Mouse (Mus musculus) liver, embryonic 14.5 days (tissue): ENCODE measurements at regions not wholly inside any gene's neighbourhood (a gene's known extent, or its start where the extent isn't known, plus 50 kb on each side); places are given as distances from the start of the nearest gene placed in this dataset.

Source experiments
- CTCF ChIP-seq: IDR thresholded peaks from 2 replicates; pipeline ENCODE4 v1.5.1; 2016; ENCODE audit warnings: antibody characterized with exemption, low read depth, control low read depth
- EP300 ChIP-seq: IDR thresholded peaks from 2 replicates; pipeline ENCODE4 v1.6.1; 2016; ENCODE audit warnings: antibody characterized with exemption, low read depth

- TF ChIP-seq CTCF (no peak), EP300 (no peak)
These were observed 106.9 kb upstream of the Chd6 start for GRCm38 (mm10) chr2:161215736-161216135.
